Mouse (Mus musculus) midbrain, embryonic 14.5 days (tissue): ENCODE data around the gene Map3k5. TPM values are rescaled to one million over a fixed set of nuclear protein-coding genes. Genes with fewer than 3 reads are reported as not detected.

Source experiments
- ATAC-seq: fragments of 200-750 bp; cut with Nextera tagmentation; 2 replicates; pipeline ENCODE4 v1.8.0; 2017; ENCODE audit warnings: moderate number of reproducible peaks, moderate library complexity; ENCODE audit not compliant: low FRiP score, low TSS enrichment
- DNase-seq: peaks from one replicate; pipeline ENCODE4 v3.0.0-alpha.2; 2015
- H3K27ac ChIP-seq: fragments of 300-500 bp; sonication (generic); replicated peaks from 2 replicates; pipeline ENCODE4 v1.5.1; 2014; ENCODE audit warnings: mild to moderate bottlenecking, low read depth, low read length, moderate library complexity
- H3K27me3 ChIP-seq: fragments of 300-500 bp; sonication (generic); 2 replicates; pipeline ENCODE4 v1.6.1; 2014; ENCODE audit warnings: low read length, control low read depth, mixed read lengths; ENCODE audit not compliant: control insufficient read depth, insufficient read depth
- H3K36me3 ChIP-seq: fragments of 300-500 bp; sonication (generic); 2 replicates; pipeline ENCODE4 v1.6.1; 2014; ENCODE audit warnings: low read length, control low read depth; ENCODE audit not compliant: control insufficient read depth, insufficient read depth
- H3K4me1 ChIP-seq: fragments of 300-500 bp; sonication (generic); 2 replicates; pipeline ENCODE4 v1.6.1; 2014; ENCODE audit warnings: mild to moderate bottlenecking, antibody characterized with exemption, low read length, control low read depth; ENCODE audit not compliant: control insufficient read depth, insufficient read depth
- H3K4me2 ChIP-seq: fragments of 300-500 bp; sonication (generic); 2 replicates; pipeline ENCODE4 v1.6.1; 2014; ENCODE audit warnings: mild to moderate bottlenecking, low read length, moderate library complexity
- H3K4me3 ChIP-seq: fragments of 300-500 bp; sonication (generic); replicated peaks from 2 replicates; pipeline ENCODE4 v1.5.1; 2014; ENCODE audit warnings: low read depth, low read length
- H3K9ac ChIP-seq: fragments of 300-500 bp; sonication (generic); replicated peaks from 2 replicates; pipeline ENCODE4 v1.6.1; 2014; ENCODE audit warnings: mild to moderate bottlenecking, low read length, moderate library complexity
- H3K9me3 ChIP-seq: fragments of 300-500 bp; sonication (generic); 2 replicates; pipeline ENCODE4 v1.6.1; 2016; ENCODE audit warnings: low read length, control low read depth, mixed read lengths; ENCODE audit not compliant: control insufficient read depth
- WGBS: fragments of 180-500 bp; shearing (Covaris S2); extraction: QIAGEN DNeasy Blood & Tissue Kit; methylation state at CpG from one replicate; pipeline ENCODE4 v1.1.7; 2014; 5-methylcytosine and 5-hydroxymethylcytosine counted together
- polyA plus RNA-seq: library from polyadenylated mRNA; unstranded; fragments of >200 nt; fragmentation: Nextera tagmentation; extraction: Ambion mirVana; gene quantifications from 2 replicates; pipeline ENCODE4 v1.2.1, GENCODE M21; 2014

Map3k5 gene
- polyA plus RNA-seq, 1 experiment from 2014 or later = 0.72 TPM

- H3K27me3 ChIP-seq = no peaks in the 10 kb centered on the region
- no peak overlapping the region for H3K4me3 ChIP-seq
- H3K4me1 ChIP-seq = no peaks in the 10 kb centered on the region
- ATAC-seq (no peak), DNase-seq (no peak)
- H3K9me3 ChIP-seq = no peaks in the 10 kb centered on the region
- WGBS = 86% methylated on average over 18 of the region's 18 CpGs
- no peak overlapping the region for H3K4me2 ChIP-seq
- no peaks in the 10 kb centered on the region for H3K36me3 ChIP-seq
- no peak overlapping the region for H3K27ac ChIP-seq
- no peak overlapping the region for H3K9ac ChIP-seq
Observed at GRCm38 (mm10) chr10:20112026-20112973, 178.0 kb downstream of the Map3k5 start.

DNA sequence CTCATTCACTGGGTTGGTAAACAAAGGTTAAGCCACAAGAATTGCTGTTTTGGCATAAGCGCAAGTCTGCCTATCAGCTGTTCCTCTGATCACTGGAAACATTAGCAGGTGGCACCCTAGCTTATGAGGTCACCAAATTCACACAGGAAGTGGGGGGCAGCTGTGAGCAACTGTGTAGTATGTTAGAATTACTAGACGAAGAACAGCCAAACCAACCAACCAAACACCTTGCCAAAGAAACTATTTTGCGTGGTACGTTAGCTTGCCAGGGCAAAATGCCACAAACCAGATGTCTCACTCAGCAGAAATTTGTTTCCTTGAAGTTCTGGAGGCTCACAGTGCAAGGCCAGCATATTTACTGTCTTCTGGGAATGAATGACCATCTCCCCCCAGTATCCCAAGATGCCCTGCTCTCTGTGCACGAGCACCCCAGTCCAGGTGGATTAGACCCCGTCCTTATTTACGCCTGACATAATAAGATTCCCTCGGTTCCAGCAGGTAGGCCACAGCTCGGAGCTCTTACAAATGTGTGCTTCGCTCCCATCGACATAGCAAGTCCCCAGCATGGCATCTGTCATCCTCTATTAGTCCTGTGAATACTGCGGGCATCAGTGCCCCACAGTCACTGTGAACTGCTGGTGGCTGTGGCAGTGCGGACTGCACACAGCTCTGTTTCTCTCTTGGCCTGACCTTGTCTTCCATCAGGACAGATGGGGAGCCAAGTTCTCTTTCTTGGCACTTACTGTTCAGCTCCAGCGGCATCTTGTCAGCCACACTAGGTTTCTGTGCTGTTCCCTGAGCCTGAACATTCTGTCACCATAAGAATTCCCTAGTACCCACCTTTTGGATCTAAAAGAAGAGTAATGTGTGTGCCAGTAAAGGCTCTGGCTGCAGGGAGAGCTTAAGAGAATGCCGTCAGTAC lies 185.5 kb downstream of the Map3k5 start:
- H3K36me3 ChIP-seq = no peaks in the 10 kb centered on the region
- 91% methylated on average over 15 of the region's 15 CpGs for WGBS
- no peak overlapping the region for H3K4me2 ChIP-seq
- no peaks in the 10 kb centered on the region for H3K4me1 ChIP-seq
- no peak overlapping the region for H3K4me3 ChIP-seq
- H3K27me3 ChIP-seq = no peaks in the 10 kb centered on the region
- H3K9me3 ChIP-seq = no peaks in the 10 kb centered on the region
- H3K27ac ChIP-seq = no peak overlapping the region
- DNase-seq (no peak), ATAC-seq (no peak)
- no peak overlapping the region for H3K9ac ChIP-seq

- 88% methylated on average over 4 of the region's 4 CpGs for WGBS
- no peak for DNase-seq
- no peak for ATAC-seq
Observed at GRCm38 (mm10) chr10:20121981-20122380, 187.7 kb downstream of the Map3k5 start.

GRCm38 (mm10) chr10:20123401-20123800 lies 189.1 kb downstream of the Map3k5 start:
- DNase-seq (peak; percentile 35), ATAC-seq (no peak)
- H3K27ac ChIP-seq = no peak overlapping the region
- no peaks in the 10 kb centered on the region for H3K36me3 ChIP-seq
- H3K4me3 ChIP-seq = no peak overlapping the region
- H3K4me2 ChIP-seq = no peak overlapping the region
- H3K9me3 ChIP-seq = no peaks in the 10 kb centered on the region
- H3K9ac ChIP-seq = no peak overlapping the region
- WGBS = 53% methylated on average over 9 of the region's 9 CpGs
- H3K4me1 ChIP-seq = no peaks in the 10 kb centered on the region
- H3K27me3 ChIP-seq = no peaks in the 10 kb centered on the region

More at GRCm38 (mm10) chr10:20121981-20122380, 187.7 kb downstream of the Map3k5 start:
- no peaks in the 10 kb centered on the region for H3K27me3 ChIP-seq
- H3K27ac ChIP-seq = no peak overlapping the region
- no peak overlapping the region for H3K4me3 ChIP-seq
- no peak overlapping the region for H3K9ac ChIP-seq
- H3K4me2 ChIP-seq = no peak overlapping the region
- no peaks in the 10 kb centered on the region for H3K4me1 ChIP-seq
- no peaks in the 10 kb centered on the region for H3K9me3 ChIP-seq
- H3K36me3 ChIP-seq = no peaks in the 10 kb centered on the region

DNA sequence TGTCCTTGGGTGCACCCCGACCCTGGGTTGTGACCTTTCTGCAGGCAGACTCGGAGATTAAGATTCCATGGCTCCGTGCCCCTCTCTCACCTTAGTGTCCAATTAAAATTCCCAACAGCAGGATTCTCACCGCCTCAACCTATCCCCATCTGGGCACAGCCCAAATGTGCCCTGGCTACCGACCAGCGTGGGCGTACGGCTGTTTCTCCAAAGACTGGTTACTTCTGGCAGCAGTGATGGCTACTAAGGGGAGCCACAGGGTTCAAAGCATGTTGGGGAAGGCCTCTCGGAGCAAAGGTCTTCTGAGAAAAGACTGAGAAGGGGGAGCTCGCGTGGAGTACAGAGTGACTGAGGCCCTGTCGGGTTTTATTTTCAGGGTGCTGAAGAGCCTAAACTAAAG lies 190.3 kb downstream of the Map3k5 start:
- Histone ChIP-seq H3K4me2 (no peak overlapping the region), H3K27me3 (no peaks in the 10 kb centered on the region), H3K27ac (no peak overlapping the region), H3K9ac (no peak overlapping the region), H3K36me3 (no peaks in the 10 kb centered on the region), H3K4me3 (no peak overlapping the region), H3K4me1 (no peaks in the 10 kb centered on the region), H3K9me3 (no peaks in the 10 kb centered on the region)
- DNase-seq = no peak
- 86% methylated on average over 12 of the region's 12 CpGs for WGBS
- ATAC-seq = no peak

- Histone ChIP-seq H3K9ac (no peak overlapping the region), H3K9me3 (no peaks in the 10 kb centered on the region), H3K4me3 (no peak overlapping the region), H3K4me2 (no peak overlapping the region), H3K4me1 (no peaks in the 10 kb centered on the region), H3K27ac (no peak overlapping the region), H3K27me3 (no peaks in the 10 kb centered on the region), H3K36me3 (no peaks in the 10 kb centered on the region)
- ATAC-seq (peak; percentile 67; the same call in 1 of the 2 replicates), DNase-seq (peak; percentile 87)
- WGBS = 50% methylated on average over 4 of the region's 4 CpGs
Observed at GRCm38 (mm10) chr10:20125226-20125625, 191.0 kb downstream of the Map3k5 start.

- H3K4me3 ChIP-seq = no peak overlapping the region
- H3K4me1 ChIP-seq = no peaks in the 10 kb centered on the region
- DNase-seq (no peak), ATAC-seq (no peak)
- WGBS = 92% methylated on average over 12 of the region's 12 CpGs
- H3K4me2 ChIP-seq = no peak overlapping the region
- no peaks in the 10 kb centered on the region for H3K36me3 ChIP-seq
- H3K27me3 ChIP-seq = no peaks in the 10 kb centered on the region
- H3K9ac ChIP-seq = no peak overlapping the region
- no peak overlapping the region for H3K27ac ChIP-seq
- H3K9me3 ChIP-seq = no peaks in the 10 kb centered on the region
Observed at GRCm38 (mm10) chr10:20132933-20133652, 198.8 kb downstream of the Map3k5 start.

GRCm38 (mm10) chr10:20135350-20136058 lies 201.2 kb downstream of the Map3k5 start:
- Histone ChIP-seq H3K4me3 (no peak overlapping the region), H3K9ac (no peak overlapping the region), H3K36me3 (no peaks in the 10 kb centered on the region), H3K27ac (no peak overlapping the region), H3K9me3 (no peaks in the 10 kb centered on the region), H3K4me1 (no peaks in the 10 kb centered on the region), H3K4me2 (no peak overlapping the region), H3K27me3 (no peaks in the 10 kb centered on the region)
- no peak for ATAC-seq
- DNase-seq = no peak
- 83% methylated on average over 15 of the region's 15 CpGs for WGBS
